Mouse (Mus musculus) embryonic stem cell, embryonic (primary cell): ENCODE measurements around the gene Phlda3.

Experiments used
- CTCF ChIA-PET, 4 experiments: fragments of 300-600 bp in 2 of 4; fragments of 350-600 bp in 2 of 4; sonication (Branson Sonifier 250); formaldehyde crosslinking; loops; one replicate each; lab custom pipeline; 2022; ENCODE audit warnings: inconsistent platforms in 2 of 4; lab: Charles Lee
- POLR2A ChIA-PET, 4 experiments: fragments of 300-600 bp in 2 of 4; fragments of 350-600 bp in 2 of 4; sonication (Branson Sonifier 250); formaldehyde crosslinking; loops; one replicate each; lab custom pipeline; 2022; ENCODE audit warnings: antibody characterized with exemption in 4 of 4, inconsistent platforms in 1 of 4; lab: Charles Lee

Phlda3 gene

DNA sequence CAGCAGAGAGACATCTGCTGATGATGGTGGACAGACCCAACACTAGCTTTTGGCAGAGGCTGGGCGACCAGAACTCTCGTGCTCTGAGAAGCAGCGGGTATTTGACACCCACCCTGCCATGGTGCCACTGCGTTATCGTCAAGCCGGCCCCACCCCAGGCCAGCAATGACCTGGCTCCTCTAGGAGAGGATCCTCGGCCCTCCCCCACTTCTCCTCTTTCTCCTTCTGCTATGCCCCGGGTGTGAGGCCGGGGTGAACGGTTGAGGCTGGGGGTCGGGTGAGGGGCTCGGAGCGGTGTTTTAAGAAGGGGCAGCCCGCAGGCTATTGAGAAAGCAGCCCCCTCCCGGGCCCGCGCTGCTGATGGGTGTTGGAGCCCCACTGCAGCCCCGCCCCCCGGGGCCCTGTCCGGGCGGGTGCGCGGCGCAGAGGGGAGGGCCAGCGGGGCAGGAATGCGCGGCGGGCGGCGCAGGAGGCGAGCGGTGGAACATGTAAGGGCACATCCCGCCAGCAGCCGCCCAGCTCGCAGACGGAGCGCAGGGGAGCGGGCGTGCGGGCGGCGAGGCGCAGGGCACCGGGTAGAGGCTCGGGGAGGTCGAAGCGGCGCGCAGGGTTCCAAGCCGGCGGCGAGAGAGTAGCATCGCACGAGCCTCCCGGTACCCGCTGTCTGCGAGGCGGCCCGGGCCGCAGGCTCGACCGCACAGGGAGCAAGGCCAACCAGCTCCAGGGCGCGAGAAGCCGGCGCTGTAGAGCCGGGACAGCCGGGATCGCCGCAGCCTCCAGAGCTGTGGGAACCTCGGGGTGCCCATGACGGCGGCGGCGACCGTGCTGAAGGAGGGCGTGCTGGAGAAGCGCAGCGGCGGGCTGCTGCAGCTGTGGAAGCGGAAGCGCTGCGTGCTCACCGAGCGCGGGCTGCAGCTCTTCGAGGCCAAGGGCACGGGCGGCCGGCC lies at the start of gene Phlda3:
Gene Phlda3, plus strand, starts transcription at position 475 of the 947 bp plus-strand sequence.
- CTCF ChIA-PET, result interaction anchor here in 3 of 4 experiments (0.6 to 1.8 kb wide), 11 partner anchors 11 to 786 kb away, joined by 3 to 12 read pairs (median 4); partner anchors contain the start of gene Tnni1 (in 1 of the 3)

DNA sequence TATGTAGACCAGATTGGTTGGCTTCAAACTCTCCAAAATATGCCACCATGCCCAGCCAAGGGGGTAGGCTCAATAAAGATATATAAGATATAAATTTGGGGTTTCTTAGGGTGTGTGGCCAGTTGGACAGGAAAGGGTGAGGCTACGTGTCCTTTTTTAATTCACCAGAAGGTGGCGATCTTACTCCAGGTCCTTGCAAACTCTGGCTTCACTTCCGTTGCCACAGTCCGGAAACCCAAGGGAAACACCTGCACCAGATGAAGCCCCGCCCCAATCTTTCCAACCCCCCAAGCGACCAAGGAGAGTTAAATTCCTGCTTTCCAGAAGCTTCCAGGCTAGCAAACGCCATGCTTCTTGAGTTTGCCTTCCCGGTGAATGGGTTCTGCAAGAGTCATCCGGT lies 46.4 kb upstream of the Phlda3 start:
- ChIA-PET POLR2A (interaction anchor here in 3 of 4 experiments (0.7 to 3.7 kb wide), 15 partner anchors 10 to 1351 kb away, joined by 3 to 24 read pairs (median 3); partner anchors contain the start of gene Phlda3 (in 1 of the 3)), CTCF (interaction anchor here (0.6 to 3.8 kb wide), 30 partner anchors 10 to 229 kb away, joined by 3 to 50 read pairs (median 4); partner anchors contain the start of gene Tnni1 (in 1 of the 4))

More for the DNA sequence above, at the start of gene Phlda3:
- POLR2A ChIA-PET, result interaction anchor here (0.5 to 4.1 kb wide), 32 partner anchors 9 to 1310 kb away, joined by 3 to 29 read pairs (median 4); partner anchors contain the start of genes Tnni1 (in 3 of the 4), Csrp1 (in 2 of the 4), Klhl12 (in 1 of the 4) and Lad1 (in 1 of the 4)

DNA sequence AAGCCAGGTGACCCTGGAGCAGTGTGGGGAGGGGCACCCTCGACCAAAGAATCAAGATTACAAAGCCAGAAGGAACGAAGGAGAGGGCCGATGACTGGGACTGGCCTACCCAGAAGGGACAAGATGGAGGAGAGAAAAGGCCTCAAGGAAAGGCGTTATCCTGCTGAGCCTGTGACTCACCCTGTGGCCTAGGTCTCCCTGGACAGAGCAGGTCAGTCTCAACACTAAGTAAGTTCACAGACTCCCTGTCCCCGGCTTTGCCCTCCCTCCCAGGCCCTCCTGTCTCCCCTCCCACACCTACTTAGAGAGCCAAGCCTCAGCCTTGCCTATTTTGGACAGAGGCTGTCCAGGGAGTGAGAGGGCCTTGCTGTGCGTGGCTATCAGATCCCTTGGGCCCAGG lies 45.9 kb upstream of the Phlda3 start, which contains the start of gene Csrp1:
Gene Csrp1, plus strand, starts transcription at position 79 of the 400 bp plus-strand sequence.
- CTCF ChIA-PET, result interaction anchor here (0.6 to 3.8 kb wide), 31 partner anchors 9 to 229 kb away, joined by 3 to 50 read pairs (median 4); partner anchors contain the start of gene Tnni1 (in 1 of the 4)
- POLR2A ChIA-PET, result interaction anchor here in 3 of 4 experiments (0.7 to 3.7 kb wide), 21 partner anchors 9 to 1351 kb away, joined by 3 to 24 read pairs (median 4); partner anchors contain the start of genes Phlda3 (in 1 of the 3) and Tnni1 (in 1 of the 3)

DNA sequence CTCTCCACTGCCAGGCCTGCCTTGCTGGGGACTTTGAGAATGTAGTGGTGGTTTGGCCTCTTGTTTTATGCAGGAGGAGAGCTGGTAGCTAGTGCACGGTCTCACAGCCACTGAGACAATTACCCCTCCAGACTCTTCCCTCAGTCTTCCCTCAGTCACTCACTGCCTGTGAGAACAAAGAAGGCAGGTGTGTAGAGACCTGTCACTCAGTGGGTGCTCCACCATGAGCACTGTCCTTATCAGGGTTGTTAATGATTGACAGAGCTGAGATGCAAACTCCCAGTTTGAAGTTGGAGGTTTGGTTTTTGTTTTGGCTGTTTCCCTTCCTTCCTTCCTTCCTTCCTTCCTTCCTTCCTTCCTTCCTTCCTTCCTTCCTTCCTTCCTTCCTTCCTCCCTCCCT lies 42.9 kb upstream of the Phlda3 start:
- ChIA-PET CTCF (interaction anchor here (0.5 to 2.4 kb wide), 11 partner anchors 18 to 735 kb away, joined by 3 to 12 read pairs (median 5); no protein-coding TSS in a partner anchor), POLR2A (interaction anchor here in 2 of 4 experiments (1.0 to 3.7 kb wide), 7 partner anchors 7 to 66 kb away, joined by 3 to 24 read pairs (median 5); no protein-coding TSS in a partner anchor)

GRCm38 (mm10) chr1:135724134-135724533 lies 41.8 kb upstream of the Phlda3 start:
- POLR2A ChIA-PET, result interaction anchor here in 3 of 4 experiments (0.5 to 2.5 kb wide), 12 partner anchors 8 to 525 kb away, joined by 3 to 10 read pairs (median 4); no protein-coding TSS in a partner anchor
- CTCF ChIA-PET, result interaction anchor here (0.6 to 2.4 kb wide), 10 partner anchors 17 to 590 kb away, joined by 3 to 12 read pairs (median 4); no protein-coding TSS in a partner anchor

- ChIA-PET CTCF (interaction anchor here in 1 of 4 experiments (2.3 kb wide), 1 partner anchor 27 kb away, joined by 7 read pairs; no protein-coding TSS in a partner anchor), POLR2A (interaction anchor here in 3 of 4 experiments (0.7 to 10.3 kb wide), 6 partner anchors 10 to 68 kb away, joined by 3 to 83 read pairs (median 6); no protein-coding TSS in a partner anchor)
These were observed 40.6 kb upstream of the Phlda3 start for GRCm38 (mm10) chr1:135725324-135725723.

- POLR2A ChIA-PET, result interaction anchor here in 2 of 4 experiments (1.5 to 10.3 kb wide), 4 partner anchors 10 to 17 kb away, joined by 3 to 83 read pairs (median 8); no protein-coding TSS in a partner anchor
- CTCF ChIA-PET, result interaction anchor here in 2 of 4 experiments (0.9 to 2.3 kb wide), 4 partner anchors 27 to 63 kb away, joined by 3 to 7 read pairs (median 6); no protein-coding TSS in a partner anchor
These were observed 40.0 kb upstream of the Phlda3 start for GRCm38 (mm10) chr1:135725936-135726335.

GRCm38 (mm10) chr1:135728631-135729366 lies 37.1 kb upstream of the Phlda3 start:
- ChIA-PET POLR2A (interaction anchor here in 3 of 4 experiments (0.5 to 10.3 kb wide), 61 partner anchors 8 to 582 kb away, joined by 3 to 112 read pairs (median 4); partner anchors contain the start of genes Csrp1 (in 2 of the 3), Ipo9 (in 1 of the 3), Phlda3 (in 1 of the 3) and Tnni1 (in 1 of the 3)), CTCF (interaction anchor here (0.7 to 5.1 kb wide), 23 partner anchors 9 to 216 kb away, joined by 3 to 40 read pairs (median 4); partner anchors contain the start of gene Csrp1 (in 3 of the 4))

- ChIA-PET POLR2A (interaction anchor here in 3 of 4 experiments (0.6 to 10.3 kb wide), 59 partner anchors 8 to 582 kb away, joined by 3 to 112 read pairs (median 4); partner anchors contain the start of genes Csrp1 (in 2 of the 3), Ipo9 (in 1 of the 3), Phlda3 (in 1 of the 3) and Tnni1 (in 1 of the 3)), CTCF (interaction anchor here (0.7 to 5.1 kb wide), 21 partner anchors 9 to 215 kb away, joined by 3 to 40 read pairs (median 4); partner anchors contain the start of gene Csrp1 (in 3 of the 4))
These were observed 36.6 kb upstream of the Phlda3 start for GRCm38 (mm10) chr1:135729367-135729713.

- POLR2A ChIA-PET, result interaction anchor here in 3 of 4 experiments (0.6 to 10.3 kb wide), 46 partner anchors 9 to 531 kb away, joined by 3 to 112 read pairs (median 4); partner anchors contain the start of gene Csrp1 (in 2 of the 3)
- CTCF ChIA-PET, result interaction anchor here in 3 of 4 experiments (1.0 to 5.1 kb wide), 10 partner anchors 10 to 102 kb away, joined by 3 to 40 read pairs (median 6); partner anchors contain the start of gene Csrp1 (in 2 of the 3)
These were observed 36.1 kb upstream of the Phlda3 start for GRCm38 (mm10) chr1:135729821-135730220.

DNA sequence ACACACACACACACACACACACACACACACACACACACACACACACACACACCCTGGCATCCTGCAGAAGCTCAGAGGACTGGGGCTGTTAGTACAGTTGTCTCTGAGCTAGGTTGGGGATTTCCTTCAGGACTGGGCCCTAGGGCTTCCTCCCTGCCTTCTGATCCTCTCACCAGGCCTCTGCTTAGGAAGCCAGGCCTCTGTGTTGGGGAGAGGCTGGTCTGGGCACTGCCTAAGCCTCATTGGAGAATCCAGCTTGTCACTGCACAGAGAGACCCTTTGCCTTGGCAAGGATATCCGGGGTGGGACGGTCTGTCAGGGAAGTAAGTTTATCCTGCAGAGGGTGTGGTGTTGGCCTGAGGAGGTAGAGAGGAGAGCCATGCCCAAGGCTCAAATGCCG lies 35.6 kb upstream of the Phlda3 start:
- CTCF ChIA-PET, result interaction anchor here in 3 of 4 experiments (0.6 to 5.1 kb wide), 7 partner anchors 10 to 60 kb away, joined by 3 to 40 read pairs (median 7); partner anchors contain the start of gene Csrp1 (in 1 of the 3)

DNA sequence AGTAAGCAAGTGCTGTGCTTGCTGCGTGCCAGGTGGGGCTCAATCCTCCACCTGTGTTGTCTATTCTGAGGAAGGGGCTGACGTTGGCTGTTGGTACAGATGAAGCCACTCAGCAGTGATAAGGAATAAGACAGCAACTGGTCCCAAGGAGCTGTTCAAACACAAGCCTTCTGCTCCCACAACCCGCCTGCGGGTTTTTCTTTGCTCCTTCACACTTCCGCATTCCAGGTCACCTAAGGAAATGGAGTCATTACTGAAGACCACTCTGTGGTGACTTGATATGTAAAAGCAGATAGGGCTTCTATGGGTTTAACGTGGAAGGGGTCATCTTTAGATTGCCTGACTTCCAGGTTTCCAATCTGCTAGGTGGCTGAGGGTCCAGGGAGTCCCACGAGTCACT lies 34.5 kb upstream of the Phlda3 start:
- ChIA-PET POLR2A (interaction anchor here (0.5 to 10.3 kb wide), 27 partner anchors 8 to 666 kb away, joined by 3 to 112 read pairs (median 5); partner anchors contain the start of genes Csrp1 (in 2 of the 4), Phlda3 (in 1 of the 4) and Tnni1 (in 1 of the 4)), CTCF (interaction anchor here (0.5 to 5.1 kb wide), 12 partner anchors 10 to 444 kb away, joined by 3 to 40 read pairs (median 4); no protein-coding TSS in a partner anchor)

More for the DNA sequence above, 35.6 kb upstream of the Phlda3 start:
- POLR2A ChIA-PET, result interaction anchor here in 3 of 4 experiments (0.6 to 10.3 kb wide), 30 partner anchors 9 to 475 kb away, joined by 3 to 112 read pairs (median 6); partner anchors contain the start of genes Csrp1 (in 2 of the 3) and Phlda3 (in 1 of the 3)

DNA sequence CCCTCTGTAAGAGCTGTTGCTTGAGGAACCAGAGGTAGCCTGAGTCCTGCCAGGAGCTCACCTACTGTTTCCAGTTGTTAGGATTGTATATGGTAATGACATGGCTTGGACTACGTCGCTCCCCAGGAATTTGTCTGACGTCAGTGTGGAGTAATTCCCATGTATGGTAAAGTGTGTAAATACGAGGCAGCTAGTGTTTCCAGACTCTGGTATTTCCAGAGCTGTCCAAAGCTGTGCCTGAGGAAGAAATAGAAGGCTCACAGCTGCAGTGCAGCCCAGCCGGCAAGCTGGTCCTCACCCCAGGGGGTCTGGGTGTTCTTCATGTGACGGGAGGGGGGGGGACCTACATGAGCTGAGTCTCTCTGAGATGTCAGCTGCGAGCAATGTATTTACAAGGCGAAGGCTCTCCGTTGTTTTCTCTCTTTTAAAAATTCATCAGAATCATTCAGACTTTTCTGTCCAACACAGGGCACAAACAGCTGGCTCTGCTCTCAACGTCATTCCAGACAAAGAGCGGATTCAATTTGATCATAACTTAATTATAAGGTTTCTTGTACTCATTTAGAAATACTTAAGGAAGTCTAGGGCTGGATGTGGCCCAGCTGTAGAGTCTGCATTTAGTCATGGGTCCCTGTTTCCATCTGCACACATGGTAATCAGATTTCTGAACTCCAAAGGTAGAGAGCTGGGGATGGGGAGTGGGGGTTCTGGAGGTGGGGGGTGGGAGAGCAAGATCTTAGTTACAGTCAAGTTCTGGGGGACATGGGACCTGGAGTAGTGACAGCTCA lies 33.8 kb upstream of the Phlda3 start:
- ChIA-PET POLR2A (interaction anchor here (0.5 to 10.3 kb wide), 28 partner anchors 8 to 666 kb away, joined by 3 to 112 read pairs (median 5); partner anchors contain the start of genes Phlda3 (in 2 of the 4), Csrp1 (in 1 of the 4) and Tnni1 (in 1 of the 4)), CTCF (interaction anchor here (0.5 to 5.1 kb wide), 13 partner anchors 9 to 55 kb away, joined by 3 to 40 read pairs (median 4); no protein-coding TSS in a partner anchor)

GRCm38 (mm10) chr1:135734225-135734937 lies 31.5 kb upstream of the Phlda3 start:
- POLR2A ChIA-PET, result interaction anchor here in 2 of 4 experiments (0.6 to 10.3 kb wide), 12 partner anchors 8 to 302 kb away, joined by 3 to 83 read pairs (median 6); no protein-coding TSS in a partner anchor
- CTCF ChIA-PET, result interaction anchor here in 2 of 4 experiments (0.6 to 3.0 kb wide), 6 partner anchors 14 to 327 kb away, joined by 3 to 18 read pairs (median 5); partner anchors contain the start of gene Csrp1 (in 1 of the 2)
